Mouse (Mus musculus): ENCODE data around the gene Dad1.
"Not testable (repeated sequence)": the region's sequence is repeated elsewhere in the genome, so short reads cannot be mapped to it uniquely, and the experiment has no call there.

Dad1 gene

GRCm38 (mm10) chr14:54244183-54244582, 9.7 kb downstream of the Dad1 start:
- no peak for DNase-seq

GRCm38 (mm10) chr14:54240542-54240941, 13.4 kb downstream of the Dad1 start:
- DNase-seq = no peak

GRCm38 (mm10) chr14:54239002-54239736, 14.7 kb downstream of the Dad1 start:
- peak; percentile 72 for DNase-seq

GRCm38 (mm10) chr14:54236881-54237280, 17.0 kb downstream of the Dad1 start:
- no peak for DNase-seq

- DNase-seq = no peak
These were observed 17.9 kb downstream of the Dad1 start for GRCm38 (mm10) chr14:54235825-54236540.

- no peak for DNase-seq
These were observed 19.5 kb downstream of the Dad1 start for GRCm38 (mm10) chr14:54234231-54235040.

GRCm38 (mm10) chr14:54233559-54234143, 20.3 kb downstream of the Dad1 start:
- no peak for DNase-seq

- peak; percentile 54 for DNase-seq
These were observed 20.9 kb downstream of the Dad1 start for GRCm38 (mm10) chr14:54232811-54233558.

GRCm38 (mm10) chr14:54232143-54232542, 21.8 kb downstream of the Dad1 start:
- no peak for DNase-seq

GRCm38 (mm10) chr14:54231176-54231956, 22.5 kb downstream of the Dad1 start:
- no peak for DNase-seq

- no peak for DNase-seq
These were observed 23.2 kb downstream of the Dad1 start for GRCm38 (mm10) chr14:54230638-54231150.

GRCm38 (mm10) chr14:54229849-54230248, 24.1 kb downstream of the Dad1 start:
- DNase-seq = not testable (repeated sequence)

GRCm38 (mm10) chr14:54228933-54229713, 24.8 kb downstream of the Dad1 start:
- no peak for DNase-seq

- no peak for DNase-seq
These were observed 25.4 kb downstream of the Dad1 start for GRCm38 (mm10) chr14:54228501-54228900.

- peak; percentile 68 for DNase-seq
These were observed 25.9 kb downstream of the Dad1 start for GRCm38 (mm10) chr14:54227911-54228451.

GRCm38 (mm10) chr14:54226911-54227811, 26.7 kb downstream of the Dad1 start:
- no peak for DNase-seq

- no peak for DNase-seq
These were observed 28.2 kb downstream of the Dad1 start for GRCm38 (mm10) chr14:54225725-54226124.

- no peak for DNase-seq
These were observed 29.1 kb downstream of the Dad1 start for GRCm38 (mm10) chr14:54224484-54225467.

All from layer of hippocampus, adult 9-11 months (tissue).